Mouse (Mus musculus): ENCODE measurements around the gene Pard3. TPM values are rescaled to one million over a fixed set of nuclear protein-coding genes. Genes with fewer than 3 reads are reported as not detected.

Gene Pard3
- polyA plus RNA-seq, 1 experiment = 51.2 TPM

DNA sequence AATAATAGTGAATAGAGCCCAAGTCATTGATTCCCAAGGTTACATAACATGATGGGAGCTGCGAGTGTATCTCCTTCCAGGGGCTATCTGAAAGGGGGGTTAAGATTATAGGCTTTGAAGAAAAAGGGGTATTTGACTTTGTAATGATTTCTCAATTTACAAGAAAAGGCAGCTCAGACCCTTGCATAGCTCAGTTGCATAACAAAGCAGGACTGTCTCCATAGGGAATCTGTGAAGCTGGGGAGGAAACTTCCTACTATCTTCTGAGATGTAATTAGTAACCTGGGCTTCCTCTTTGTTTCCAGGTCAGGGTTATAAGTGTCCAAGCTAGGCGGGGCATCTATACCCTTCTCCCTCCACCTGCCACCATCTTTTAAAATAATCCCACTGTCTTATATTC is 279.4 kb downstream of the Pard3 start:
- Histone ChIP-seq H3K27ac (ENCODE audit: insufficient read depth, low read depth, low read length) (peak overlapping the region; percentile 56), H3K4me1 (ENCODE audit: control insufficient read depth, insufficient read depth, low read length) (peaks cover 27% of the 10 kb centered on the region), H3K27me3 (replicated peaks; ENCODE audit: control insufficient read depth, insufficient read depth, low read length) (no peaks in the 10 kb centered on the region), H3K4me3 (ENCODE audit: insufficient read depth, low read depth, low read length) (no peak overlapping the region), H3K36me3 (ENCODE audit: control insufficient read depth, insufficient read depth, low read length) (no peaks in the 10 kb centered on the region)
- WGBS = 63% methylated on average over 2 of the region's 2 CpGs
- no peak for DNase-seq
- TF ChIP-seq CTCF (conservative IDR thresholded peaks at IDR 0.05; ENCODE audit: insufficient read depth, insufficient read length, low read depth, low read length) = no peak
- no peak for TF ChIP-seq POLR2A (IDR thresholded peaks at IDR 0.05; ENCODE audit: low read depth, low read length)

DNA sequence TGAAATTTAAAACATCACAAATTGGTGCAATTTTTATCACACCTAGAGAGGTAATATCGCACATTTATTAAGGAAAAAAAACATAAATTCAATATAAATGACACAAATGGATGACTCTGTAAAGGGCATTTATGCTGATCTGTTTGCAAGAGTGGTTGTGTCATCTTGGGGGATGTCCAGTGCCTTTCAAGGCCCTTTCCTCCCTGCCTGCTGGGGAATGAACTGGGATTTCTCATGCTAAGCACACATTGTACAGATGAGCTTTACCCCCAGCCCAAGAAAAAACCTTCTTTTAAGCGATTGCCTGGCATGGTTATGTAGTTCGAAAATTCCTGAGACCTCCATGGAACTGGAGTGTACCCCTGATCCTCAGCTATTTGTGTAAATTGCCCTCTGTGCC is 280.7 kb downstream of the Pard3 start:
- Histone ChIP-seq H3K27ac (ENCODE audit: insufficient read depth, low read depth, low read length) (peak overlapping the region; percentile 85), H3K4me1 (ENCODE audit: control insufficient read depth, insufficient read depth, low read length) (peaks cover 27% of the 10 kb centered on the region), H3K4me3 (ENCODE audit: insufficient read depth, low read depth, low read length) (no peak overlapping the region), H3K27me3 (replicated peaks; ENCODE audit: control insufficient read depth, insufficient read depth, low read length) (no peaks in the 10 kb centered on the region), H3K36me3 (ENCODE audit: control insufficient read depth, insufficient read depth, low read length) (no peaks in the 10 kb centered on the region)
- TF ChIP-seq POLR2A (IDR thresholded peaks at IDR 0.05; ENCODE audit: low read depth, low read length) = no peak
- TF ChIP-seq CTCF (conservative IDR thresholded peaks at IDR 0.05; ENCODE audit: insufficient read depth, insufficient read length, low read depth, low read length) = no peak
- WGBS = 62% methylated on average over 3 of the region's 3 CpGs
- no peak for DNase-seq

DNA sequence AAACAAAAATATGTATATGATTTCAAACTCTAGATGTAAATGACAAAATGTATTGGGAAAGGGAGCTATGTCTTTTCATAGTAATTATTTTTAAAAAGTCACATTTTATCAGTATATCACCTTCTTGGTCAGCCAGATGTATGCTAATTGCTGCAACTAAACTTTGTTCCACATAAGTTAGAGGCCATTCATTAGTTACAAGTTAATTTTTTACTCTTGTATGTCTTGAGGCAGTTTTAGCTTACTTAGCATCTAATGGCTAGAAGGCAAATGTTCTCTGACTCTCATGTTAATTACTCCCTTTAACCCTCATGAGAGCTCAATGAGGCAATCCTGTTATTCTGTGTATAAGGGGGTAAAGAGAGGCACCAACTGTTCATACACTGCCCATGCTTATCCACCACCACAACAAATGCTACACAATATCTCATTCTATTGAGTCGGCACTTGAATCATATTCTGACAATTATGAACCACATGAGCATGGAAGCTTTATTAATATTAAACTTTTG is 282.3 kb downstream of the Pard3 start:
- Histone ChIP-seq H3K4me1 (ENCODE audit: control insufficient read depth, insufficient read depth, low read length) (peaks cover 22% of the 10 kb centered on the region), H3K27ac (ENCODE audit: insufficient read depth, low read depth, low read length) (no peak overlapping the region), H3K36me3 (ENCODE audit: control insufficient read depth, insufficient read depth, low read length) (no peaks in the 10 kb centered on the region), H3K27me3 (replicated peaks; ENCODE audit: control insufficient read depth, insufficient read depth, low read length) (no peaks in the 10 kb centered on the region), H3K4me3 (ENCODE audit: insufficient read depth, low read depth, low read length) (no peak overlapping the region)
- DNase-seq = no peak
- 55% methylated on average over 1 of the region's 1 CpGs for whole genome bisulfite sequencing
- TF ChIP-seq POLR2A (IDR thresholded peaks at IDR 0.05; ENCODE audit: low read depth, low read length) (no peak), CTCF (conservative IDR thresholded peaks at IDR 0.05; ENCODE audit: insufficient read depth, insufficient read length, low read depth, low read length) (no peak)

DNA sequence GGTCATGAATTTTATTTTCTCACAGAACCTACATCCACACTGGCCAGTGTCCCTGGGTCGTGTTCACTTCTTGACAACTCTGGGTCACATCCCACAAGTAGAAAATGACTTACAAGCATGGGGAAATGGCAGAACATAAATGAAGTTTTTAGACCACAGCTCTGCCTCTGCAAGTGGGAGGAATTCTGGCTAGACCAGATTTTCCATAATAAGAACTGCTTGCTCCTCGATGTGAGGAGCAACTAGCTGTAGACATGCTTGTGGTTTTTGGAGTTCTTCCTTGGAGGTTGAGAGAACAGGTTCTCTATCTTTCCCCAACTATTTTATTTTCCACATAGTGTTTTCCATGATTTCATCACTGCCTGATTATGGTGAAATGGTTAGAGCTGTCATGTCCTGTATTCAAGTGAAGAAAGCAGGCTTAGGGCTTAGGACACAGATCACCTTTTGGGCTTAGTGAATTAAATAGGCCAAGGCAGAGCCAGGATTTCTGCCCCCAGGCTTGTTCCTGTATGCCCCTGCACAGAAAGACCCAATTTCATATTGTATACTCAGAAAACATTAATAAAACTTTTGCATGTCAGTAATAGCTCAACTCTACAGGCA is 284.3 kb downstream of the Pard3 start:
- no peak for DNase-seq
- no peak for TF ChIP-seq CTCF (conservative IDR thresholded peaks at IDR 0.05; ENCODE audit: insufficient read depth, insufficient read length, low read depth, low read length)
- TF ChIP-seq POLR2A (IDR thresholded peaks at IDR 0.05; ENCODE audit: low read depth, low read length) = no peak
- peaks cover 20% of the 10 kb centered on the region for H3K4me1 ChIP-seq (ENCODE audit: control insufficient read depth, insufficient read depth, low read length)
- no peaks in the 10 kb centered on the region for H3K27me3 ChIP-seq (replicated peaks; ENCODE audit: control insufficient read depth, insufficient read depth, low read length)
- 83% methylated on average over 2 of the region's 2 CpGs for WGBS
- H3K4me3 ChIP-seq (ENCODE audit: insufficient read depth, low read depth, low read length) = no peak overlapping the region
- no peak overlapping the region for H3K27ac ChIP-seq (ENCODE audit: insufficient read depth, low read depth, low read length)
- no peaks in the 10 kb centered on the region for H3K36me3 ChIP-seq (ENCODE audit: control insufficient read depth, insufficient read depth, low read length)

DNA sequence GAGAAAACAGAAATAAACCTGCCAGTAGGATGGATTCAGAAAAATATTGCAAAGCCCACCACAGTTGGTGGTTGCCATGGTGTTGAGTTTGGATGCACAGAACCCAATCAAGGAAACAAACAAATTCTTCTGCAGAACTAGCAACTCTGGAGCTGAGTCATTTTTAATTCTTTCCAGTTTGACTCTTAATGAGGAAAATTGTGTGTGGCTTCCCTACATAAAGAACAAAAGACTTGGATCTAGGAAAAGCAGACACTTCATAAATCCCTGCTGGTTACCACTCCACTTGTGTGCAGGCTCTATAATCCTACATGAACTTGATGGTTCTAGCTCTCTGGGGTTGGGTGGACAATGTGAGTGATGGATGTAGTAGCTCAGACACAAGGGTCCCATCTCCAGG is 298.1 kb downstream of the Pard3 start:
- no peak overlapping the region for H3K27ac ChIP-seq (ENCODE audit: insufficient read depth, low read depth, low read length)
- TF ChIP-seq CTCF (conservative IDR thresholded peaks at IDR 0.05; ENCODE audit: insufficient read depth, insufficient read length, low read depth, low read length) (no peak), POLR2A (IDR thresholded peaks at IDR 0.05; ENCODE audit: low read depth, low read length) (no peak)
- no peak for DNase-seq
- H3K36me3 ChIP-seq (ENCODE audit: control insufficient read depth, insufficient read depth, low read length) = no peaks in the 10 kb centered on the region
- H3K27me3 ChIP-seq (replicated peaks; ENCODE audit: control insufficient read depth, insufficient read depth, low read length) = no peaks in the 10 kb centered on the region
- no peaks in the 10 kb centered on the region for H3K4me1 ChIP-seq (ENCODE audit: control insufficient read depth, insufficient read depth, low read length)
- H3K4me3 ChIP-seq (ENCODE audit: insufficient read depth, low read depth, low read length) = no peak overlapping the region

DNA sequence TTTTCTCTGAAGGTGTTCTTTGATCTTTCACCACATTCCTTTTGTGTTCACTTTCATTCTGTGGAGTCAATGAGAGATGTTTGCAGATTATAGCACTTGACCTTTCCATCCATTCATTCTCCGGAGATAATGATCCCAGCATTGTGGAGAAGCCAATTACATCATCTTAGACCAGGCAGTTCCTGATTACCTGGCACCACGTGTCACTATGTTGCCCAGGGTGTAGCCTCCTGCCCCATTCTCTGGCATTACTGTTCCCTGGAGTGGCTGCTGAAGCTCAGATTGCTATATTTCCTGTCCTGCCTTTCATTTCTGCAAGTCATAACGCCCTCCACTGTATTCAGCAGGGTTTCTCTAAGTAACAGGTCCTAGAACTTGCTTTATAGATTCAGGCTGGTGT is 304.7 kb downstream of the Pard3 start:
- DNase-seq = no peak
- Histone ChIP-seq H3K27me3 (replicated peaks; ENCODE audit: control insufficient read depth, insufficient read depth, low read length) (no peaks in the 10 kb centered on the region), H3K4me1 (ENCODE audit: control insufficient read depth, insufficient read depth, low read length) (no peaks in the 10 kb centered on the region), H3K36me3 (ENCODE audit: control insufficient read depth, insufficient read depth, low read length) (no peaks in the 10 kb centered on the region), H3K4me3 (ENCODE audit: insufficient read depth, low read depth, low read length) (no peak overlapping the region), H3K27ac (ENCODE audit: insufficient read depth, low read depth, low read length) (no peak overlapping the region)
- 70% methylated on average over 3 of the region's 3 CpGs for WGBS
- no peak for TF ChIP-seq CTCF (conservative IDR thresholded peaks at IDR 0.05; ENCODE audit: insufficient read depth, insufficient read length, low read depth, low read length)
- TF ChIP-seq POLR2A (IDR thresholded peaks at IDR 0.05; ENCODE audit: low read depth, low read length) = no peak

DNA sequence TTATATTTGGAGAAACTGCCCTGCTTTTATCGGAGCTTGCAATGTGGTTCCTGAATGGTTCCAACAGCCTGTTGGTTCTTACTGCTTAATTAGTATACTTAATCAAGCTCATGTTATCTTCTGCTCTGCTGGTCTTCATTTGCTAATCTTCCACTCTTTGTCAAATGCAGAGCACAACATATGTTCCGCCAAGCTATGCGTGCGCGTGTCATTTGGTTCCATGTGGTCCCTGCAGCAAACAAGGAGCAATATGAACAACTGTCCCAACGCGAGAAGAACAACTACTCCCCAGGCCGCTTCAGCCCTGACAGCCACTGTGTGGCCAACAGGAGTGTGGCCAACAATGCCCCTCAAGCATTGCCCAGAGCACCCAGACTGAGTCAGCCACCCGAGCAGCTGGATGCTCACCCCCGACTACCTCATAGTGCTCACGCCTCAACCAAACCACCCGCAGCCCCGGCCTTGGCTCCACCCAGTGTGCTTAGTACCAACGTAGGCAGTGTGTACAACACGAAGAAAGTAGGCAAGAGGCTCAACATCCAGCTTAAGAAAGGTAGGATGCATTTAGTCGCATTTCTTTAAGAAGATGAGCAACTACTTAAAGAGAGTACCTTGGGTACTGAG is 307.7 kb downstream of the Pard3 start:
- 95% methylated on average over 16 of the region's 16 CpGs for WGBS
- no peaks in the 10 kb centered on the region for H3K27me3 ChIP-seq (replicated peaks; ENCODE audit: control insufficient read depth, insufficient read depth, low read length)
- no peaks in the 10 kb centered on the region for H3K36me3 ChIP-seq (ENCODE audit: control insufficient read depth, insufficient read depth, low read length)
- no peak for TF ChIP-seq CTCF (conservative IDR thresholded peaks at IDR 0.05; ENCODE audit: insufficient read depth, insufficient read length, low read depth, low read length)
- no peak for TF ChIP-seq POLR2A (IDR thresholded peaks at IDR 0.05; ENCODE audit: low read depth, low read length)
- H3K4me1 ChIP-seq (ENCODE audit: control insufficient read depth, insufficient read depth, low read length) = no peaks in the 10 kb centered on the region
- H3K27ac ChIP-seq (ENCODE audit: insufficient read depth, low read depth, low read length) = no peak overlapping the region
- no peak for DNase-seq
- no peak overlapping the region for H3K4me3 ChIP-seq (ENCODE audit: insufficient read depth, low read depth, low read length)
